Mouse (Mus musculus) A20 (cell line): Measurements from ENCODE around the gene Cenpx.

Experiments
- DNase-seq: peaks from one replicate; pipeline ENCODE4 v3.0.0-alpha.2; 2011; ENCODE audit warnings: low read depth, low spot score

Gene Cenpx

GRCm38 (mm10) chr11:120661076-120661460 is 52.5 kb downstream of the Cenpx start, which contains the start of gene Notum:
TSS of gene Notum (minus strand) at chr11:120661175.
- DNase-seq, result no peak
